Mouse (Mus musculus) right cerebral cortex, postnatal 14 days (tissue): ENCODE results near the gene Ddn.

Source experiments
- DNase-seq: peaks from one replicate; pipeline ENCODE4 v3.0.0; 2022

The Ddn gene

DNA sequence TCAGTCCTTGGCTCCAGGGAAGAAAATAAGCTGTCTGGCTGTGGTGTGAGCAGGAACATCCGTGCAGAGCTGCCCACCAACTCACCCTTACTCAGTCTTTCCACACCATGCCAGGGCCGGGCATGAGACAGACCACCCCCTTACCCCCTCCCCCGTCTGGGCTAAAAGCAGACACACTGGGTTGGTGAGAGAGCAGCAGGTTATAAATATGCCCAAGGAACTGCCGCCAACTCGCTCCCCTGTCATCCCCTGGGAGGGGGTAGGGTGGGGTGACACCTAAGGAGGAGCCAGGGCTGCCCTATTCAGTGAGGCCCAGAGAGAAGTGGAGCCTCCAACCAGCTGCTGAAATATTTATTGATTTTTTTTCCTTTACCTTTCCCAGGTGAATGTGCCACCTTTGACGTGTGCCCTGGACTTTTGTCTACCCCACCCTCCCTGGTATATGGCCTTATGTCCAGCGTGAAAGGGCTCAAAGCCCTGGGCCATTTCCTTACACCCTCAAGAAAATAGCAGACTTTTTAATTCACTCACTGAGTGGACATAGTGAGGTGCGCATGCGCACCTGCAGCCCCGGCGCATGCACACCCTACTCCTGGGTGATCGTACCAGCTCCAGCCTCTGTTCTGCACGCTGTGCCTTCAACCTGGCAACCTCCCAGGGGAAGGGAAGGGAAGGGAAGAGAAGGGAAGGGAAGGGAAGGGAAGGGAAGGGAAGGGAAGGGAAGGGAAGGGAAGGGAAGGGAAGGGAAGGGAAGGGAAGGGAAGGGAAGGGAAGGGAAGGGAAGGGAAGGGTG, 12.3 kb downstream of the Ddn start:
- DNase-seq, result no peak

DNA sequence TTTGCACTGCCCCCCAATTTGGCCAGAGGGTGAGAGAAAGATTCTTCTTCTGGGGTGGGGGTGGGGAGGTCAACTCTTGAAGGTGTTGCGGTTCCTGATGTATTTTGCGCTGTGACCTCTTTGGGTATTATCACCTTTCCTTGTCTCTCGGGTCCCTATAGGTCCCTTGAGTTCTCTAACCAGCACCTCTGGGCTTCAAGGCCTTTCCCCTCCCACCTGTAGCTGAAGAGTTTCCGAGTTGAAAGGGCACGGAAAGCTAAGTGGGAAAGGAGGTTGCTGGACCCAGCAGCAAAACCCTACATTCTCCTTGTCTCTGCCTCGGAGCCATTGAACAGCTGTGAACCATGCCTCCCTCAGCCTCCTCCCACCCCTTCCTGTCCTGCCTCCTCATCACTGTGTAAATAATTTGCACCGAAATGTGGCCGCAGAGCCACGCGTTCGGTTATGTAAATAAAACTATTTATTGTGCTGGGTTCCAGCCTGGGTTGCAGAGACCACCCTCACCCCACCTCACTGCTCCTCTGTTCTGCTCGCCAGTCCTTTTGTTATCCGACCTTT, 16.1 kb downstream of the Ddn start:
- DNase-seq, result no peak

DNA sequence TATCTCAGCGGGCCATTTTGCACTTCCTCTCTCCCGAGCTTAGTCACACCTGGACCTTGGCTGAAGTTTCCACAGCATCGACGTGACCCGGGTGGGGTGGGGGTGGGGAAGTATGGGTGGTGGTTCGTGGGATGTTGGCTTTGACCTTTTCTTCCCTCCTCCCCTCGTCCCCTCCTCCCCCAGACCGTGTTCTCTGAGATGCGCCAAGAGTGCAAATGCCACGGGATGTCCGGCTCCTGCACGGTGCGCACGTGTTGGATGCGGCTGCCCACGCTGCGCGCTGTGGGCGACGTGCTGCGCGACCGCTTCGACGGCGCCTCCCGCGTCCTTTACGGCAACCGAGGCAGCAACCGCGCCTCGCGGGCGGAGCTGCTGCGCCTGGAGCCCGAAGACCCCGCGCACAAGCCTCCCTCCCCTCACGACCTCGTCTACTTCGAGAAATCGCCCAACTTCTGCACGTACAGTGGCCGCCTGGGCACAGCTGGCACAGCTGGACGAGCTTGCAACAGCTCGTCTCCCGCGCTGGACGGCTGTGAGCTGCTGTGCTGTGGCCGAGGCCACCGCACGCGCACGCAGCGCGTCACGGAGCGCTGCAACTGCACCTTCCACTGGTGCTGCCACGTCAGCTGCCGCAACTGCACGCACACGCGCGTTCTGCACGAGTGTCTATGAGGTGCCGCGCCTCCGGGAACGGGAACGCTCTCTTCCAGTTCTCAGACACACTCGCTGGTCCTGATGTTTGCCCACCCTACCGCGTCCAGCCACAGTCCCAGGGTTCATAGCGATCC, 16.9 kb downstream of the Ddn start:
- DNase-seq, result peak; percentile 57

GRCm38 (mm10) chr15:98791771-98792170, 17.5 kb downstream of the Ddn start:
- DNase-seq, result no peak

DNA sequence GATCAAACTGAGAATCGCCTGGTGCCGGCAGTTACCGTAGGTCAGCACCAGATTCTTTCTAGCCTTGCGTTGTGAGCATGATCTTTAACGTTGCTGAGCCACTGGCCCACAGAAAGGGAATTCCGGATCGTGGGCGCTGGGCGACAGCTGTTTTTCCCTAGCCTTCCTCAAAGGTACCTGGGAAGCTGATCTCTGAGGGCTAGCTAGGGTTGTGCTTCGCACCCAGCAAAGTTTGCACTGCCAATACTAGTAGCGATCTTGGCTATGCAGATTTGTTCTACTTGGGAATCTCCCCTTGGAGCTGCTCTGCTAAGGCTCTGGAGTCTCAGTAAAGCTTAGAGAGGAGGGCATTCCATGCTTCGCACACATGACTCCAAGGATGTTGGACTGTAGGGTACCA, 18.1 kb downstream of the Ddn start:
- DNase-seq, result no peak

DNA sequence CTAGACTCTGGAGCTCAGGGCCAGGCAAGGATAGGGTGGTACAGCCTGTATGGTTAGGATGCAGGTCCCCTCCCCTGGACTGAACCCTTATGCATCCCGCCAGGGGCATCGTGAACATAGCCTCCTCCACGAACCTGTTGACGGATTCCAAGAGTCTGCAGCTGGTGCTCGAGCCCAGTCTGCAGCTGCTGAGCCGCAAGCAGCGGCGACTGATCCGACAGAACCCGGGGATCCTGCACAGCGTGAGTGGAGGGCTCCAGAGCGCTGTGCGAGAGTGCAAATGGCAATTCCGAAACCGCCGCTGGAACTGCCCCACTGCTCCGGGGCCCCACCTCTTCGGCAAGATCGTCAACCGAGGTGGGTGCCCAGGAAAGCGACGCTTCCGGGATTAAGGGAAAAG, 18.5 kb downstream of the Ddn start:
- no peak for DNase-seq

DNA sequence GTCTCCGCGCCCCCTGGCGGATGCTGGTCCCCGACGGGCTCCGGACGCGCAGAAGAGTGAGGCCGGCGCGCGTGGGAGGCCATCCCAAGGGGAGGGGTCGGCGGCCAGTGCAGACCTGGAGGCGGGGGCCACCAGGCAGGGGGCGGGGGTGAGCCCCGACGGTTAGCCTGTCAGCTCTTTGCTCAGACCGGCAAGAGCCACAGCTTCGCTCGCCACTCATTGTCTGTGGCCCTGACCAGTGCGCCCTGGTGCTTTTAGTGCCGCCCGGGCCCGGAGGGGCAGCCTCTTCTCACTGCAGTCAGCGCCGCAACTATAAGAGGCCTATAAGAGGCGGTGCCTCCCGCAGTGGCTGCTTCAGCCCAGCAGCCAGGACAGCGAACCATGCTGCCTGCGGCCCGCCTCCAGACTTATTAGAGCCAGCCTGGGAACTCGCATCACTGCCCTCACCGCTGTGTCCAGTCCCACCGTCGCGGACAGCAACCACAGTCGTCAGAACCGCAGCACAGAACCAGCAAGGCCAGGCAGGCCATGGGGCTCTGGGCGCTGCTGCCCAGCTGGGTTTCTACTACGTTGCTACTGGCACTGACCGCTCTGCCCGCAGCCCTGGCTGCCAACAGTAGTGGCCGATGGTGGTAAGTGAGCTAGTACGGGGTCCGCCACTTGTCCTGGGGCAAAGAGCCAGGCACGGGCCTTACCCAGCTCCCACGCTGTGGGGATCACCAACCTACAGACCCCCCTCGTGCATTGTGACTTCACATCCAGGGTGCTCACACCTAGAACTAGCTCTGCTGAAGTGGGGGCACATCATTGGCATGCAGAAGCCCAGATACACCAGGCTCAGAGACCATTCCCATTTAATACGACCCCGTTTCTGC, 19.4 kb downstream of the Ddn start, which contains the start of gene Wnt1:
Gene Wnt1, plus strand, starts transcription at position 197 of the 875 bp plus-strand sequence.
- DNase-seq, result peak; percentile 54

DNA sequence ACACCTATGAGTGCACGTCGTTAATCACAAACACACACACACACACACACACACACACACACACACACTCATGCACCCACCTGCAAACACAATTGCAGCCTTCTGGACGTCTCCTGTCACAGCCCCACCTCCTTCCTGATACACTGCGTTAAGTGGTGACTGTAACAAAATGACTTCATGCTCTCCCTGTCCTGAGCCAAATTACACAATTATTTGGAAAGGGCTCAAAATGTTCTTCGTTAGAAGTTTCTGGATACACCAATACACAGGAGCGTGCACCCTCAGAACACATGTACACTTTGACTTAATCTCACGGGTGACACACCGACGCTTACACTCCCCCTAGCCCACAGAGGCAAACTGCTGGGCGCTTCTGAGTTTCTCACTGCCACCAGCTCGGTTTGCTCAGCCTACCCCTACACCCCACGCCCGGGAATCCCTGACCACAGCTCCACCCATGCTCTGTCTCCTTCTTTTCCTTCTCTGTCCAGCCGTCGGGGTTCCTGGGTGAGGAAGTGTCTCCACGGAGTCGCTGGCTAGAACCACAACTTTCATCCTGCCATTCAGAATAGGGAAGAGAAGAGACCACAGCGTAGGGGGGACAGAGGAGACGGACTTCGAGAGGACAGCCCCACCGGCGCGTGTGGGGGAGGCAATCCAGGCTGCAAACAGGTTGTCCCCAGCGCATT, 20.2 kb downstream of the Ddn start:
- DNase-seq, result no peak

GRCm38 (mm10) chr15:98787930-98788329, 21.4 kb downstream of the Ddn start:
- DNase-seq, result no peak

GRCm38 (mm10) chr15:98785744-98786143, 23.5 kb downstream of the Ddn start:
- no peak for DNase-seq

- DNase-seq, result no peak
These were observed 28.1 kb downstream of the Ddn start for GRCm38 (mm10) chr15:98781166-98781565.

DNA sequence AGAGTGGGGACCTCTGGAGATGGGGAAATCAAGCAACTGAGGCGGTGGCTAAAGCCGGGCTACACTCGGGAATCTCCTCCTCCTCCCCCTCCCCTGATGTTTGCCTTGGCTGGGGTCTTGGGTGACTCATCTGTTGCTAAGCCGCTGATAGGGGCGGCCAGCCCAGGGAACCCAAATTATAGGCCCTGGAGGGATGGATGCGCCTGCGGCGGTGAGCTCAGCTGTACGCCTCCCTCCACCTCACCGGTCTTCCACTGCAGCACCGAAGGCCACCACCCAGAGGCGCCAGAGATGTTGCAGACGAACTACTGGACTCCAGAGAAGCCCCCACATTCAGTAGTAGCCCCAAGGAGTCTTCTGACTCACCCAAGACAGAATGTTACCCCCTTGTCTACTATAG, 28.7 kb downstream of the Ddn start:
- DNase-seq, result no peak

- DNase-seq, result no peak
These were observed 29.2 kb downstream of the Ddn start for GRCm38 (mm10) chr15:98780075-98780474.

DNA sequence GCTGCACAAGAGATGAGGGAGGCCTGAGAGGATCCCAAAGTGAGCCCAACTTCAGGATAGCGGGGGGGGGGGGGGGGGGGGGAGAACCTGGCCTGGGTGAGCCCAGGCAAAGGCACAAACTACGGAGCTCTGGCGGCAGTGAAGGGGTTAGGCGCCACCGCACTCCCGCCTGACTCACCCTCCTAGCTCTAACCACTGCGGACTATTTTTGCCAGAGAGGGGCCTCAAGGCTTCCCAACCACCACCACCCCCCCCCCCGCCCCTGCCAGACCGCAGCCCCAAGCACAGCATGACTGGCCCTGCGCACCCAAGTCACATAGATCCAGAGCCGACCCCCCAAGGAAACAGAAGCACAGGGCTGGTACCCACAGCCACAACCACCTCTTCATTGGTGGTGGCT, 30.5 kb downstream of the Ddn start:
- DNase-seq, result no peak

- DNase-seq, result no peak
These were observed 31.0 kb downstream of the Ddn start for GRCm38 (mm10) chr15:98778191-98778770.

- DNase-seq, result no peak
These were observed 31.5 kb downstream of the Ddn start, which contains the start of gene Wnt10b for GRCm38 (mm10) chr15:98777762-98778161. Wnt10b (minus strand) TSS chr15:98778150.

- no peak for DNase-seq
These were observed 32.2 kb downstream of the Ddn start for GRCm38 (mm10) chr15:98777005-98777616.

DNA sequence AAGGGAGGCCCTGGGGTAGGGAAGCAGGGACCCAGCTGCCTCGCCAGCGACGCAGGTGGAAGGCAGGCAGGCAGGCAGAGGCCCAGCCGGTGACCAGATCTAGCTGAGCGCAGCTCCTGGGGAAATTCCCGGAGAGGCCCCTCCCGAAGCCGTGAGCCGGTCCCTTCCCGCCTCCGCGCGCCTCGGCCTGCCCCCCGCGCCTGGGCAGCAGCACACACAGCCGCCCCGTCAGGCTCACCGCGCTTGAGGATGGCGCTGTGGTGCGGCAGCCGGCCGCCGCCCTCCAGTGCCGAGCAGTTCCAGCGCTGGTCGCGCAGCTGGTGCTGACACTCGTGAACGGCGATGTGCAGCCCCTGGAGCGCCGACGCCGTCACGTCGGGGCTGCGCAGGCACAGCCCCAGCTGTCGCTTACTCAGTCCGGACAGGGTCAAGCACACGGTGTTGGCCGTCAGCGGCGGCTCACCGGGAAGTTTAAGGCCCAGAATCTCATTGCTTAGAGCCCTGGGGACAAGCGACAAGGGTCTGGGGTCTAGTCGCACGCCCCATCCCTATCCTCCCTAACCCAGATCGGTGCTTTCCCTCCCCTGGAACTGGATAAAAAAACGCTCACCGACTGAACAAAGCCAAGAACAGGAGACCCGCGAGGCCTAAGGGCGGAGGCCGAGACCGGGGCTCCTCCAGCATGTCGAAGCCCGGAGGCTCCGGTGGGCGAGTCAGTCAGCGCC, 32.8 kb downstream of the Ddn start:
- no peak for DNase-seq

DNA sequence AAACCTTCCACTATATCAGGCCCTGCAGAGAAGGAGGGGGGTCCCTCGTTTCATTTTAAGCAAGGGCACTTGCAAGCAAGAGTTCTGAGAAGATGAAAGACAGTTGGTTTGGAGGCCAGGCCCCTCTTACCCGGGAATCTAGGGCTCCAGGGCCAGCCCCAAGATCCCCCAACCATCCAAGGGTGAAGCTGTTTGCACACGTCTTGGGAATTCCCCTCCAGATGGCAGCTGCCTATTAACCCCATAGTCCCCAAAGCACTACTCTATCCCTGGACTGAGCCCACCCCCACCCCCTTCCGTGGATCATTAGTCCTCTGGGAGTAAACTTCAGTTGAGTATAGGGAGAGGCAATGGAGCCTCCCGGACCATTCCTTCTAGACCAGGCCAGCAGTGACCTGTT, 33.8 kb downstream of the Ddn start:
- DNase-seq, result no peak

GRCm38 (mm10) chr15:98774096-98774495, 35.2 kb downstream of the Ddn start:
- no peak for DNase-seq
